Mouse (Mus musculus) left cerebral cortex, adult 8-10 months (tissue): ENCODE measurements at regions not wholly inside any gene's neighbourhood (a gene's known extent, or its start where the extent isn't known, plus 50 kb on each side); places are given as distances from the start of the nearest gene placed in this dataset.
A peak's percentile ranks its signal among the peaks of the same experiment; 100 is the strongest.

Experiments
- DNase-seq, 2 experiments: peaks; one replicate each; pipeline ENCODE4 v3.0.0; 2022; ENCODE audit warnings: low spot score in 2 of 2

- DNase-seq: no peak
Measured at GRCm38 (mm10) chr5:49909483-49909882, 149.3 kb downstream of the Adgra3 start.

- DNase-seq: peak in 1 of 2 experiments; percentile 3
Measured at GRCm38 (mm10) chr5:49896106-49896505, 162.7 kb downstream of the Adgra3 start.

DNA sequence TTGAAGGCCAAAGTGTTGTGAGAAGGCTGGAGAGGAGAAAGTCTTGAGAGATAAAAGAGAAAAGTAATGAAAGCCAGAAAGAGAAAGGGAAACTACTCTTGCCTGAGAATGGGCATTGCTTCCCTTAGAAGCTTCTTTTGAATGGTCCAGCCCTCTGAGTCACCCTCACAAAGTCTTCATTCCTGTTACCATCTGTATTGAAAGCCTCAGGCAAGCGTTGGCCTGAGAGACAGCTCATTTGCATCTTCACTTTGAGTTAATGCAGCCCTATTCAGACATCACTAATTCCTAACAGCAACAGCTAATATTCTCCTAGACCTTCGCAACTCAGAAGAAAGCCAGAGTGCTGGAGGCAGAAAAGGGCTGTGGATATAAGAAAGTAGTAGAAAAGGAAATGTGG is 178.4 kb downstream of the Adgra3 start:
- DNase-seq: no peak

GRCm38 (mm10) chr5:49876240-49876639 is 182.6 kb downstream of the Adgra3 start:
- no peak for DNase-seq

- no peak for DNase-seq
Measured at GRCm38 (mm10) chr5:49857202-49857601, 201.6 kb downstream of the Adgra3 start.

- DNase-seq: no peak
Measured at GRCm38 (mm10) chr5:49856036-49856435, 202.8 kb downstream of the Adgra3 start.

- DNase-seq: no peak
Measured at GRCm38 (mm10) chr5:49848680-49849079, 210.1 kb downstream of the Adgra3 start.

- DNase-seq: no peak
Measured at GRCm38 (mm10) chr5:49848174-49848573, 210.6 kb downstream of the Adgra3 start.

GRCm38 (mm10) chr5:49818832-49819231 is 240.0 kb downstream of the Adgra3 start:
- DNase-seq: no peak

- no peak for DNase-seq
Measured at GRCm38 (mm10) chr5:49816751-49817150, 242.1 kb downstream of the Adgra3 start.

DNA sequence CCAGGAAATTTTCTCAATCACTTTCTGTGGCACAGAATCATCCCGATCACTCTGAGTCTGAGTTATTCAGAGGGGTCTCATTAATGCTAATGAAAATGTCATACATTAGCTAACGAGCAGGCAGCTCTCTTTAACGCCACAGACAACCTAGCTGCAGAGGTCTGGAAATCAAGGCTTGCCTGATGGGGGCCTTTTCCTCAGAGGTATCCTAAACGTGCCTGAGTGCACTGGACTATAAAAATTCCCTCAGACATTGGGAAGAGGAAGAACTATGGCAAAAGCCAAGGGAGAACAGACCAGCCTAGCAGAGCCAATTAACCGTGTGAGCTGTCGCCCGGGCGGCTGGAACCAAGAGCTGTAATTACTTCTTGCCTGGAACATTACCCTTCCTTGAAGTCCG is 245.5 kb downstream of the Adgra3 start:
- DNase-seq: no peak

DNA sequence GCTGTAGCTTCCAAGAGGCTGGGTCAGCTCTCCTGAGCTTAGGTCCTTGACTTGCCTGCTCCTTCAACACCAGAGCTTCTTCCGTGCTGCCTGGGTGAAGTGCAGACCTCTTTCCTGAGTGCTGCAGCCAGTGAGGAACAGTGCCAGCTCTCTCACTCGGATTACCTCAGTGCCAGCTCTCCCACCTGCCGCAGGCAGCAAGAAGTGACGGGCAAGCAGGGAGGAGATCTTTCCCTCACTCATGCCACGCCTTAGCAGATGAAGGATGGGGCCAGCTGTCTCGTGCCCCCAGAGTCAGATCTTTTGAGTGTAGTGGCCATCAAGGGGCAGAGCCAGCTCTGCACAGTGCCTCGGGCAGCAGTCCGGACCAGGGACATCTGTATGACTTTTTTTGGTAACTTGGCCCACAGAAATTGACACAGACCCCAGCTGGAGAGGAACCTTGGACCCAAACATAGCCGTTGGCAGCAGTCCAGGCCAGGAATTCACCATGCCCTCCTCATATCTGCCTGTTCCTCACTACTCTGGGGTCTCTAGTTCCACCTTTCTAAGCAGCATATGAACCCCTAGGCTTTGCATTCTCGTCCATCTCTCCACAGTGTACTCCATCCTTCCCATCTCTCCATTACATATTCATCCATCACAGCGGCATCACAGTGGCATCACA is 263.9 kb upstream of the Kcnip4 start:
- DNase-seq: no peak

- no peak for DNase-seq
Measured at GRCm38 (mm10) chr5:49783728-49784127, 259.0 kb upstream of the Kcnip4 start.

DNA sequence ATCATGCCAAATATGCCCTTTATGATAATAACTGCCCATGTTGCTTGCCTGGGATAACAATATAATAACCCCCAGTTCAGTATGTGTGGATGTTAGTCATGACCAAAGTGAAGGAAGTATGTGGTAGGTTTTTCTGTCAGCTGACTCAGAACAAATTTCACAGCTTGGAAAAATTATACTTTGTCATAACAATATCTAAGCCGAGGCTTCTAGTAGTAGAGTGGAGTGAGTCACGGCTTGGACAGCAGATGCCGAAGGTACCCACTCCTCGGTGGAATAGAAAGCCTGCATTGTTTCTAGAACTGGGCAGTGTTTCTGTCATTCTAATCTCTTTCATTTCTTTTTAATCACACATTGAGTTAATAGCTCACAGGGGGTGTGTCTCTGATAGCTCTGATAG is 236.3 kb upstream of the Kcnip4 start:
- DNase-seq: peak in 1 of 2 experiments; percentile 5

DNA sequence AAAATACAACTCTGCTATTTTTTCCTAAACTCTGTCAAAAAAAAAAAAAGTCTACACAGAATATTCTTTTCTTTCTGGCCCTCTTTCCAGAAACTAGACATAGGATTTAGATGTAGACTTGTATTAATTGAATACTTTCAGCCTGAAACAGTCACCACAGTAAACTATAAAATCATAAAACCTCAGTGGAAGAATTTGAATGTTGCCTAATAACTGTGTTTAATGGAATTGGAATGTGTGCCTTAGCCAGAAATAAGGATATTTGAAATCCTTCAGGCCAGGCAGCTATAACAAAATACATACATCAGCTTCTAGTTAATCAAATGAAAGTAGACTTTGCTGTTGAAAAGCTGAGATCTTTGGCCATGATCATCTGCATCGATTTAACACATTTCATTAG is 230.8 kb upstream of the Kcnip4 start:
- no peak for DNase-seq

DNA sequence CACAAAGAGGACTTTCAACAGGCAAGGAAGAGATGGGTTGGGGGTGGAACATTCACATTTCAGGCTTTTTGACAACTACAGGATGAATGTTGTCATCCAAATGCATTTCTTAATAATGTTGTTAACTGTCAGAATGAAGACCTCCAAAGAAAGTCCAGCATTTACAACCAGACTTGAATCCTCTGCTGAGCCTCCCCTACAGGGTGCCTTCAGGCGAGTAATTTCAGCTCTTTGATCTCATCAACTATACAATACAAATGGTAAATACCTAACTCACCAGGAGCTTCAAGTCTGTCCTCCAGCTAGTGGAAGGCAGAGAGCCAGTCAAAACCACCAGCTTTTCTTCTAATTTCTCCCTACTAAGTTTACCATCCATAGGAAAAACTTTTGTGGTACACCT is 187.9 kb upstream of the Kcnip4 start:
- no peak for DNase-seq

- DNase-seq: no peak
Measured at GRCm38 (mm10) chr5:49682156-49682555, 157.4 kb upstream of the Kcnip4 start.

GRCm38 (mm10) chr5:49681514-49681913 is 156.8 kb upstream of the Kcnip4 start:
- DNase-seq: no peak

GRCm38 (mm10) chr5:49675885-49676284 is 151.2 kb upstream of the Kcnip4 start:
- DNase-seq: peak in 1 of 2 experiments; percentile 17

GRCm38 (mm10) chr5:49665196-49665595 is 140.5 kb upstream of the Kcnip4 start:
- no peak for DNase-seq

- DNase-seq: no peak
Measured at GRCm38 (mm10) chr5:49663928-49664327, 139.2 kb upstream of the Kcnip4 start.

GRCm38 (mm10) chr5:49662096-49662495 is 137.4 kb upstream of the Kcnip4 start:
- no peak for DNase-seq

- no peak for DNase-seq
Measured at GRCm38 (mm10) chr5:49660598-49660997, 135.9 kb upstream of the Kcnip4 start.

GRCm38 (mm10) chr5:49650953-49651352 is 126.2 kb upstream of the Kcnip4 start:
- DNase-seq: no peak
